Mouse (Mus musculus) NIH3T3 (cell line): Measurements from ENCODE around the gene Tmem236.
"Not testable (repeated sequence)": the region's sequence is repeated elsewhere in the genome, so short reads cannot be mapped to it uniquely, and the experiment has no call there.

Experiments used
- DNase-seq: peaks from one replicate; pipeline ENCODE4 v3.0.0-alpha.2; 2012; ENCODE audit warnings: low read depth

Gene Tmem236

GRCm38 (mm10) chr2:14191601-14192000 lies 17.3 kb downstream of the Tmem236 start:
- DNase-seq, result no peak

- no peak for DNase-seq
Observed at GRCm38 (mm10) chr2:14192046-14192445, 17.7 kb downstream of the Tmem236 start.

GRCm38 (mm10) chr2:14198325-14198903 lies 24.1 kb downstream of the Tmem236 start:
- not testable (repeated sequence) for DNase-seq

GRCm38 (mm10) chr2:14199621-14200020 lies 25.3 kb downstream of the Tmem236 start:
- DNase-seq, result no peak

- DNase-seq, result not testable (repeated sequence)
Observed at GRCm38 (mm10) chr2:14200879-14201445, 26.6 kb downstream of the Tmem236 start.

GRCm38 (mm10) chr2:14204308-14204707 lies 30.0 kb downstream of the Tmem236 start:
- DNase-seq, result no peak

DNA sequence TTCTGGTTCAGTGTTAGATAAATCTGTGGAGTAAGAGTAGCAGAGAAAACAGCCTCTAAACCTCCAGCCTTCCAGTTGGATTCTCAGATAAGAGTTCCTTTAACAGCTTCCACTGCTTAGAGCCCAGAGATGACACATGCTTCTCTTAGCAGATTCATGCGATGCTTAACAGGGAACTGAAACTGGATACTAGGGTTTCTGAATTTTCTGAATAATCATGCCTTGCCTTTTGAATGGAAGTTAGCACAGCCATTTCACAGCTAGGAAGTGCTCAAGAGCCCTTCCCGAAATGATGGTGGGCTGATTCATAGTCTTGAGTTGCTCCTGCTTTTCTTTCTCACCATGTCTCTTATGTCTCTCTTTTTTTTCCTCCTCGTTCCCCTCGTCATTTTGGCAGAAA lies 32.5 kb downstream of the Tmem236 start:
- DNase-seq, result peak; percentile 7

- DNase-seq, result no peak
Observed at GRCm38 (mm10) chr2:14210731-14211130, 36.4 kb downstream of the Tmem236 start.

DNA sequence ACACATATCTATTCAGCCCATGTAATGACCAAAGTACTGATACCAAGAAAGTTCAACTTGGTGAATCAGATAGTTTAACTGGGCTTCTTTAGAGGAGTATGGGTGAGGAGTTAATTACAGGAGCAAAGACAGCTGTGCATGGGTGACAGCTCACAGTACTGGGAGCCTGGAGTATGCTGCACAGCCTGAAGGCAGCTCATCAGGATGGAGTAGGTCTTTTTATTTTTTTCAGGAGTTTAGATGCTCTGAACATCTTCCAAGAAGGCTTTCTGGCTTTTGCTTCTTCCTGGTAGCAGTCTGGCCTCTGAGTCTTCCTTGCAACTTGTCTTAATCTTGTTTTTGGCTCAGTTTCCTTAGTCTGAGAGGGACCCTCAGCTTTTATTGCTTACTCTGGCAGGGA lies 37.3 kb downstream of the Tmem236 start:
- DNase-seq, result no peak

GRCm38 (mm10) chr2:14214764-14215163 lies 40.4 kb downstream of the Tmem236 start:
- DNase-seq, result no peak

GRCm38 (mm10) chr2:14216653-14217052 lies 42.3 kb downstream of the Tmem236 start:
- no peak for DNase-seq

- DNase-seq, result no peak
Observed at GRCm38 (mm10) chr2:14218126-14218525, 43.8 kb downstream of the Tmem236 start.

DNA sequence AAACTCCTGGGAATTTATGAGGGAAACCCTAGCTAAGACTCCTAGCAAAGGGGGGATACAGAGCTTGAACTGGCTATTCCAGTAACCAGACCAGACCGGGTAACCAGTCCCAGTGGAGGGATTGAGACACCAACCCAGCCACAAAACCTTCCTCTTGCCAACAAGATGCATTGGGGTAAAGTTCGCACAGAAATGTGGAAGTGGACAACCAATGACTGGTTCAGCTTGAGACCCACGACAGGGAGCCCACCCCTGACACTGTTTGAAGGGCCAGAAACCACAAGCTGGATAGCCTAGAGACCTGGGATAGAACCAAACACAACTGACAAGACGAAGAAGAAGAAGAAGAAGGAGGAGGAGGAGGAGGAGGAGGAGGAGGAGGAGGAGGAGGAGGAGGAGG lies 50.1 kb downstream of the Tmem236 start:
- no peak for DNase-seq

DNA sequence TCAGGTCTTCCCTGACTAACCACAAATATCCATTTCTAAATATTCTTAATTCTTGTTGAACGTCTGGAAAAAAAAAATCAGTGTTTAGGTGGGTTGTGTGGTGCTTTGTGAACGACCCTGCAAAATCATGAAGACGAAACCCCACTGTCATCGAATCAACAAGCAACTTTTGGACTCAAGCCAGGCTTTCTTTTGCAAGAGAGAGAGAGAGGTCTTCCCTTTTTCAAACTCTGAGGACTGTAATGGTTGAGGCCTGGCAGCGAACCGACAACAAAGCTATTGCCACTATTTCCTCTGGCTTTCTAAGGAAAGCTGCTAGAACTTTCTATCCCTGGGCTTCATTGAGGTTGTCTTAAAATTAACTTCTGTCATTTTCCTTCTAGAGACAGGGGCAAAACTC lies 54.2 kb downstream of the Tmem236 start:
- no peak for DNase-seq

DNA sequence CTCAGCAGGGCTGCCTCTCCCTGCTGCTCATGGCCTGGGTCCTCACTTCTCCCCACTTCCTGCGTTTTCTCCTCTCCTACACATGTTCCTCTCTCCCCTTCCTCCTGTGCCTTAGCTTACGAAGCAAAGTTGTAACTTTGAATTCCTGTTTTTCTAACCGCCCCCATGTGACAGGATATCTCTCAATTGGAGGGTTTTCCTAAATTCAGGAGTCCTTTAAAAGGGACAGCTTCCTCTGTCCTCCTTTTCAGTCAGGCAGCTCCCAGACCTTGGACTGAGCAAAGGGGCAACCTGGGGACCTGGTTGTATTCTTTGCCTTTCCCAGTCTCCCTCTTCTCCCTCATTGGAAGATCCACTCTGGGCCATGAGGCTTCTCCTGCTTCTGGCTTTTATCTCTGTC lies 54.8 kb downstream of the Tmem236 start, which contains the start of gene Mrc1:
Gene Mrc1, plus strand, starts transcription at position 244 of the 400 bp plus-strand sequence.
- no peak for DNase-seq

- DNase-seq, result no peak
Observed at GRCm38 (mm10) chr2:14229979-14230378, 55.7 kb downstream of the Tmem236 start.

DNA sequence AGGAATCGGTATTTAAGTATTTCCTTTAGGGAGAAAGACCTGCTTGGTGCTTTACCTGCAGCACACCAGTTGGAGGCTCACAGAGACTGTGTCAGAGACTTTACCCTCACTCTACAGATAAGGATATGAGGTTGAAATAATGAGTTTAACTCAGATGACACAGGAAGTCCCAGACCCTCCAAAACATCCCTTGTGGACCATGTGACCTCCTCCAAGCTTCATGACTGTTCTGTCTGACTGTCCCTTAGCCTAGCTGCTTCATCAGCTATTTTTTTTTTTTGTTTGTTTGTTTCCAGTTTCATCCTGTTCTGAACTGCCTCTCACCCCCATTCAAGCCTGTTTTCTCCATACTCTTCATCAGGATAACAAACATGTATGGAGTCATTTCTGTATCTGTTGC lies 58.6 kb downstream of the Tmem236 start:
- DNase-seq, result no peak

DNA sequence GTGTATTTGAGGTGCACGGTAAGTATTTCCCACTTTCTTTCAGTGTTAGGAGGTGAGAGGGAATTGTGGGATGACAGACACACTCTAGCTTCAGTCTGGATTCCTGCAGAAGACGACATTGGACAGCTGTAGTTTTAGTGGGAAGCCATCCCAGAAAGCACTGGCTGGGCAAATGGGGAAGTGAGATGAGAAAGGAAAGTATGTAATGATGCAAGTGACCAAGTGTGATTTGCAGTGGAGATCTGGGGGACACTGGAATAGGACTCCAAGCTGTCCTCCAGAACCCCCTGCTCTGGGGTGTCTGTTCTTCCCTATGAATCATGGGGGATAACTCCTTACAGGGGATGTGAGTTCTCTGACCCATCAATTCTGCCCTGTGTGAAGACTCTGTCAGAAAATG lies 59.7 kb downstream of the Tmem236 start:
- DNase-seq, result no peak

DNA sequence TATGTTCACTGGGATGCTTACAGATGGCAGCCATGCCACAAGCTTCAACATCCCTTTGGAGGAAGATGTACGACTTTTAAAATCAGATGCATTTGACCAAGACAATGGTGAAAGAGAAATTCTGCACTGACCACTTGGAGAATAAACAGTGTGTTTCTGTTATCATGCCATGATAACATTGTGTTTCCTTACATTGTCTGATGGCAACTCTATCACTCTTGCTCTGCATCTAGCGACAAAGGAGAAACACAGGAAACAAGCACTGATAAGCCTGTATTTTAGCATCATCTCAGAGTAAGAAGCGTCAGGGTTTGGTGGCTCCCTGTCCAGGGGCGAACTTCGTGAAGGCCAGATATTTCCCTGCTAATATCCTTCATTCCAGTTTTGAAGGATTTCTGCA lies 61.0 kb downstream of the Tmem236 start:
- DNase-seq, result no peak

- DNase-seq, result no peak
Observed at GRCm38 (mm10) chr2:14236920-14237319, 62.6 kb downstream of the Tmem236 start.

- DNase-seq, result peak; percentile 5
Observed at GRCm38 (mm10) chr2:14237723-14238122, 63.4 kb downstream of the Tmem236 start.

DNA sequence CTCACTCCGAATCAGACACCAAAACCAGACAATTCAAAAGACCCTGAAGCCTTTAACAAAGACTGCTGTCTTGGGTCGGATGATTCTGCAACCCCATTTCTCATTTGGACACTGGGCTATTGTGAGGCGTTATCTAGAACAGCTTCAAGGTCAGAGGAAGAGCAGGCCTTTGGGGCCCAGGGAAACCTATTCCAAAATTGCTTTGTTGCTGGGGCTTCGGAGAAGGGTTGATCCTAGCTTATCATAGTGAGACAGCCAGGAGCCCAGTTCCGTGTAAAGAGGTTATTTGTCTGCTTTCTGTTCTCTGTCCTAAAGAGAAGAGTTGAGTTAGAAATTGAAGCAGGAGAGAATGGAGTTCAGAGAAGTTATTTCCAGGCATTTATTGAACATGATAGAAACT lies 64.8 kb downstream of the Tmem236 start:
- no peak for DNase-seq

DNA sequence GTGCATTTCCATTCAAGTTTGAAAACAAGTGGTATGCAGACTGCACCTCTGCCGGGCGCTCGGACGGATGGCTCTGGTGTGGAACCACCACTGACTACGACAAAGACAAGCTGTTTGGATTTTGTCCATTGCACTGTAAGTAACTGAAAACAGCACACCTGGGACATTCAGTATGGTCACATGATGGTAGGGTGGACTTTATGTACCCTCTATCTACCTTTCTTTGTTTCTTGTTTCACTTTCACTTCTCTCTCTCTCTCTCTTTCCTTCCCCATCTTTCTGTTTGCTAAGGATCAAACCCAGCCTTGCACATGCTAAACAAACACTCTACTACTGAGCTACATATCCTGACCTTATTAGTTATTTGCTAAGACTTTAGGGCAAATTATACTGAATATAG lies 69.8 kb downstream of the Tmem236 start:
- no peak for DNase-seq

DNA sequence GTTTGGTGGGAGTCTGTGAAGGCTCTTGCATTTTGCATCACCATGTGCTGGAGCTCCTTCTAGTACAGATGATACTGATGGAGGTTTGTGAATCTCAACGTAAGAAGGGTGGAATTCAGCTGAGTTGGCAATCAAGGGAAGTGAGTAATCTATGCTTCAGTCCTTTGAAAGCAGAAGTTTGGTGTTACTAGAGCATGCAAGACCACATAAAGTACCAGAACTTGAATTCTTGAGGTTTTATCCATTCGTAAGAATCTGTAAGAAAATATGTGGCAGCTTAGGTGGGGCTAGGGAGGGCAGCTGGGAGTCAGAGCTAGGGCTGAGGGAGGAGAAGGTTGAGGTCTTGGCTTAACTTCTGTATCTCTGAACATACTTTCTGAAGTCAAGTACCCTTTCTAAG lies 70.3 kb downstream of the Tmem236 start:
- peak; percentile 13 for DNase-seq
